ENCODE assay signal across 9 mouse cellular contexts in genomic region chr11:98940776-98941175, GRCm38 (mm10). TPM values are rescaled to one million over a fixed set of nuclear protein-coding genes. Genes with fewer than 3 reads are reported as not detected.
DNase-seq lines count a peak whose midpoint lies in the region; ATAC-seq and TF ChIP-seq lines count a peak whose summit lies in the region.
"Had no signal": no experiment of that assay in that cellular context is flagged by ENCODE, and none has a peak within 500 bp of the region (broad histone marks: within the 10 kb centered on the region; RNA-seq: fewer than 3 reads in every experiment).

No protein-coding gene starts in this region.

- peaks cover 8% of the 10 kb centered on the region; the same call in 1 of the 2 replicates for H3K9me3 ChIP-seq in E14TG2a.4 (ENCODE audit: low read length)
- H3K9me3 ChIP-seq in forebrain, embryonic 12.5 days, result no peaks in the 10 kb centered on the region
- no peaks in the 10 kb centered on the region for H3K9me3 ChIP-seq in limb, embryonic 12.5 days

- WGBS in forebrain, embryonic 12.5 days, result 24% methylated on average over 3 of the region's 3 CpGs
- 24% methylated on average over 3 of the region's 3 CpGs for WGBS in limb, embryonic 12.5 days

- DNase-seq in gastrocnemius, postnatal 25 days, result peak; percentile 32
- no peak for DNase-seq in gastrocnemius, postnatal 10 days
- peak; percentile 35 for DNase-seq in retina, embryonic 14.5 days (ENCODE audit: low spot score)
- no peak for DNase-seq in Muller cell, postnatal 12 days (ENCODE audit: inconsistent ontology term)
- DNase-seq in T-cell, adult 2 months (ENCODE audit: low spot score), result no peak

- ATAC-seq in forebrain, embryonic 12.5 days (ENCODE audit: low FRiP score), result no peak
- no peak for ATAC-seq in limb, embryonic 12.5 days (ENCODE audit: insufficient number of reproducible peaks, insufficient read depth, low FRiP score, low TSS enrichment, low read depth)

- H3K4me1 ChIP-seq in E14TG2a.4 (replicated peaks; ENCODE audit: low read depth, low read length), result peaks cover 90% of the 10 kb centered on the region
- peaks cover 93% of the 10 kb centered on the region for H3K4me1 ChIP-seq in forebrain, embryonic 12.5 days
- peaks cover 91% of the 10 kb centered on the region for H3K4me1 ChIP-seq in limb, embryonic 12.5 days (replicated peaks)

- H3K27me3 ChIP-seq in E14TG2a.4 (ENCODE audit: insufficient read depth, low read length), result peaks cover 10% of the 10 kb centered on the region
- H3K27me3 ChIP-seq in forebrain, embryonic 12.5 days, result peaks cover 23% of the 10 kb centered on the region
- no peaks in the 10 kb centered on the region for H3K27me3 ChIP-seq in limb, embryonic 12.5 days

- peak overlapping the region; percentile 93 for H3K4me2 ChIP-seq in forebrain, embryonic 12.5 days
- peak overlapping the region; percentile 90 for H3K4me2 ChIP-seq in limb, embryonic 12.5 days

- peak overlapping the region; percentile 98 for H3K4me3 ChIP-seq in E14TG2a.4 (replicated peaks; ENCODE audit: low read length)
- peak overlapping the region; percentile 52 for H3K4me3 ChIP-seq in forebrain, embryonic 12.5 days (replicated peaks)
- H3K4me3 ChIP-seq in limb, embryonic 12.5 days (replicated peaks), result peak overlapping the region; percentile 75

- peak overlapping the region; percentile 65; the same call in 1 of the 2 replicates for H3K9ac ChIP-seq in forebrain, embryonic 12.5 days
- peak overlapping the region; percentile 88; the same call in 1 of the 2 replicates for H3K9ac ChIP-seq in limb, embryonic 12.5 days (replicated peaks)

- TF ChIP-seq CTCF in E14TG2a.4 (conservative IDR thresholded peaks at IDR 0.05; ENCODE audit: low read length), result no peak

- peaks cover 19% of the 10 kb centered on the region for H3K36me3 ChIP-seq in E14TG2a.4 (ENCODE audit: insufficient read depth, low read length)
- no peaks in the 10 kb centered on the region for H3K36me3 ChIP-seq in forebrain, embryonic 12.5 days (replicated peaks)
- peaks cover 6% of the 10 kb centered on the region; the same call in 1 of the 2 replicates for H3K36me3 ChIP-seq in limb, embryonic 12.5 days

- peak overlapping the region; percentile 88 for H3K27ac ChIP-seq in forebrain, embryonic 12.5 days
- H3K27ac ChIP-seq in limb, embryonic 12.5 days, result peak overlapping the region; percentile 92

RNA-seq across cellular contexts. Expression of gene Rara, which starts 13.2 kb away (rescaled TPM):
- 10 to 100 TPM in 1 of 2 experiments, 1 to 10 TPM in 1; 9.4 to 12.8 TPM for total RNA-seq in gastrocnemius, postnatal 25 days (2021)
- total RNA-seq in gastrocnemius, postnatal 10 days (2021), result 10 to 100 TPM; 22.6 to 31.5 TPM
- 14.0 and 16.4 TPM in 2 replicates for polyA plus RNA-seq in forebrain, embryonic 12.5 days (2016; fragmentation: Nextera tagmentation; extraction: Ambion mirVana)
- 47.1 TPM in 2 replicates for polyA plus RNA-seq in limb, embryonic 12.5 days (2016; fragmentation: Nextera tagmentation; extraction: Ambion mirVana)

RNA-seq across cellular contexts. Expression of gene Cdc6, which starts 33.2 kb away (rescaled TPM):
- total RNA-seq in gastrocnemius, postnatal 25 days (2021), result under 1 TPM; 0.13 to 0.56 TPM
- 1 to 10 TPM; 2.3 to 3.5 TPM for total RNA-seq in gastrocnemius, postnatal 10 days (2021)
- 38.0 and 43.1 TPM in 2 replicates for polyA plus RNA-seq in forebrain, embryonic 12.5 days (2016; fragmentation: Nextera tagmentation; extraction: Ambion mirVana)
- 44.8 and 48.5 TPM in 2 replicates for polyA plus RNA-seq in limb, embryonic 12.5 days (2016; fragmentation: Nextera tagmentation; extraction: Ambion mirVana)

RNA-seq across cellular contexts. Expression of gene Gjd3, which starts 42.0 kb away (rescaled TPM):
- total RNA-seq in gastrocnemius, postnatal 25 days (2021), result not detected
- not detected for total RNA-seq in gastrocnemius, postnatal 10 days (2021)
- polyA plus RNA-seq in forebrain, embryonic 12.5 days (2016; fragmentation: Nextera tagmentation; extraction: Ambion mirVana), result 0.24 and 0.47 TPM in 2 replicates
- 0.51 TPM in 1 of 2 replicates, not detected in the other for polyA plus RNA-seq in limb, embryonic 12.5 days (2016; fragmentation: Nextera tagmentation; extraction: Ambion mirVana)
- total RNA-seq: hematopoietic stem cell, adult 5-6 weeks had no signal

Comparison
In these comparisons a context has a peak if more than half of its experiments do, and no peak if none do; other contexts are left out.
1. DNase-seq: peak in gastrocnemius, postnatal 25 days (single experiment) and retina, embryonic 14.5 days (single experiment); none in gastrocnemius, postnatal 10 days (single experiment), Muller cell, postnatal 12 days (single experiment) and T-cell, adult 2 months (single experiment).
2. Peak in every context shown above with its lines, with median percentiles within 50 percentile points of each other: H3K4me3 ChIP-seq.